Mouse (Mus musculus) hindbrain, embryonic 11.5 days (tissue): ENCODE data around the gene Xrcc3. TPM values are rescaled to one million over a fixed set of nuclear protein-coding genes. Genes with fewer than 3 reads are reported as not detected.

ENCODE experiments used
- ATAC-seq: fragments of 200-750 bp; cut with Nextera tagmentation; 2 replicates; pipeline ENCODE4 v1.8.0; 2017; ENCODE audit warnings: mild to moderate bottlenecking, moderate TSS enrichment, moderate library complexity; ENCODE audit not compliant: low FRiP score
- DNase-seq: peaks from one replicate; pipeline ENCODE4 v3.0.0-alpha.2; 2015; ENCODE audit warnings: low spot score
- H3K27ac ChIP-seq: fragments of 300-500 bp; sonication (generic); 2 replicates; pipeline ENCODE4 v1.5.1; 2014; ENCODE audit warnings: mild to moderate bottlenecking, low read depth, low read length
- H3K27me3 ChIP-seq: fragments of 300-500 bp; sonication (generic); 2 replicates; pipeline ENCODE4 v1.6.1; 2014; ENCODE audit warnings: mild to moderate bottlenecking, low read length, moderate library complexity, mixed read lengths; ENCODE audit not compliant: control insufficient read depth, insufficient read depth
- H3K36me3 ChIP-seq: fragments of 300-500 bp; sonication (generic); 2 replicates; pipeline ENCODE4 v1.6.1; 2014; ENCODE audit warnings: mild to moderate bottlenecking, low read length, moderate library complexity, mixed read lengths; ENCODE audit not compliant: control insufficient read depth, insufficient read depth
- H3K4me1 ChIP-seq: fragments of 300-500 bp; sonication (generic); replicated peaks from 2 replicates; pipeline ENCODE4 v1.6.1; 2014; ENCODE audit warnings: low read length, mixed read lengths; ENCODE audit not compliant: control insufficient read depth, insufficient read depth
- H3K4me2 ChIP-seq: fragments of 300-500 bp; sonication (generic); replicated peaks from 2 replicates; pipeline ENCODE4 v1.6.1; 2014; ENCODE audit warnings: mild to moderate bottlenecking, low read depth, low read length
- H3K4me3 ChIP-seq: fragments of 300-500 bp; sonication (generic); 2 replicates; pipeline ENCODE4 v1.5.1; 2014; ENCODE audit warnings: low read depth, low read length
- H3K9ac ChIP-seq: fragments of 300-500 bp; sonication (generic); 2 replicates; pipeline ENCODE4 v1.6.1; 2014; ENCODE audit warnings: low read depth, low read length
- H3K9me3 ChIP-seq: fragments of 300-500 bp; sonication (generic); 2 replicates; pipeline ENCODE4 v1.6.1; 2016; ENCODE audit warnings: low read length; ENCODE audit not compliant: control insufficient read depth
- WGBS: fragments of 180-500 bp; shearing (Covaris S2); extraction: QIAGEN DNeasy Blood & Tissue Kit; methylation state at CpG from one replicate; pipeline ENCODE4 v1.1.7; 2014; 5-methylcytosine and 5-hydroxymethylcytosine counted together
- polyA plus RNA-seq: library from polyadenylated mRNA; unstranded; fragments of >200 nt; fragmentation: Nextera tagmentation; extraction: Ambion mirVana; gene quantifications from 2 replicates; pipeline ENCODE4 v1.2.1, GENCODE M21; 2014

The Xrcc3 gene
- polyA plus RNA-seq, 1 experiment from 2014 or later = 8.2 TPM

- Histone ChIP-seq H3K9ac (no peak overlapping the region), H3K4me3 (no peak overlapping the region), H3K27me3 (no peaks in the 10 kb centered on the region), H3K27ac (no peak overlapping the region), H3K4me1 (peaks cover 7% of the 10 kb centered on the region), H3K9me3 (no peaks in the 10 kb centered on the region), H3K4me2 (no peak overlapping the region), H3K36me3 (no peaks in the 10 kb centered on the region)
- 69% methylated on average over 9 of the region's 9 CpGs for WGBS
- DNase-seq (no peak), ATAC-seq (no peak)
Measured at GRCm38 (mm10) chr12:111753347-111753746, 60.3 kb downstream of the Xrcc3 start.

Other genes starting within 250 kb of the Xrcc3 start
- 76.6 and 76.8 TPM in 2 replicates for gene Mark3, start 239.3 kb downstream of the Xrcc3 start, polyA plus RNA-seq
- 2,103 and 2,160 TPM in 2 replicates for gene Ckb, start 141.5 kb downstream of the Xrcc3 start, polyA plus RNA-seq
- gene Trmt61a, start 135.8 kb downstream of the Xrcc3 start, polyA plus RNA-seq = 4.5 and 5.0 TPM in 2 replicates
- gene Bag5, start 100.6 kb downstream of the Xrcc3 start, polyA plus RNA-seq = 61.5 and 63.3 TPM in 2 replicates
- 52.5 and 54.2 TPM in 2 replicates for gene Apopt1, start 100.6 kb downstream of the Xrcc3 start, polyA plus RNA-seq
- 345 and 366 TPM in 2 replicates for gene Klc1, start 55.0 kb downstream of the Xrcc3 start, polyA plus RNA-seq
- gene Zfyve21, start 297 bp upstream of the Xrcc3 start, polyA plus RNA-seq = 54.2 and 54.7 TPM in 2 replicates
- 8.3 and 9.5 TPM in 2 replicates for gene Ppp1r13b, start 94.2 kb upstream of the Xrcc3 start, polyA plus RNA-seq
- gene Atp5mpl, start 153.1 kb upstream of the Xrcc3 start, polyA plus RNA-seq = 582 and 583 TPM in 2 replicates
- 0.37 and 0.81 TPM in 2 replicates for gene Tdrd9, start 157.7 kb upstream of the Xrcc3 start, polyA plus RNA-seq
- gene Rd3l, start 167.4 kb upstream of the Xrcc3 start, polyA plus RNA-seq = not detected in 2 replicates